Mouse (Mus musculus) liver, adult (tissue): ENCODE measurements at regions not wholly inside any gene's neighbourhood (a gene's known extent, or its start where the extent isn't known, plus 50 kb on each side); places are given as distances from the start of the nearest gene placed in this dataset.

Experiments used
- GATA4 ChIP-seq: IDR thresholded peaks from 2 replicates; pipeline ENCODE4 v1.6.1; 2014; ENCODE audit warnings: mild to moderate bottlenecking, low read length; ENCODE audit not compliant: insufficient replicate concordance

DNA sequence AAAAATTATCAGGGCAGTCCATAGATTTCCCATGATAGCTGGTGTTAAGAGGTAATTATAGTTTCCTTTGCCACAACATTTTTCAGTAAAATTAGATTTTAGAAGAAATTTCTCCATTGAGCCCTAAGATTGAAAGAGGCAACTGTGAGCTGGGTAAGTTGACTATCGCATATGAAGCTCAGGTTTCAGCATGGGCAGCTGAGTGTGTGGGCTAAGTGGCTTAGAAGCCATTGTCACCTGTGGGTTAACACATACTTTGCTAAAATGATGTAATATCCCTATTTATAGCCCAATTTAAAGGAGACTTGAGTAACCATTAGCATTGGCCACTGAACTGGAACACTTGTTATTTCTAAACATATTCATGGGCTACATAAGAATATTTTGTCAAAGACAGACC is 267.6 kb upstream of the Far2 start:
- no peak for TF ChIP-seq GATA4

DNA sequence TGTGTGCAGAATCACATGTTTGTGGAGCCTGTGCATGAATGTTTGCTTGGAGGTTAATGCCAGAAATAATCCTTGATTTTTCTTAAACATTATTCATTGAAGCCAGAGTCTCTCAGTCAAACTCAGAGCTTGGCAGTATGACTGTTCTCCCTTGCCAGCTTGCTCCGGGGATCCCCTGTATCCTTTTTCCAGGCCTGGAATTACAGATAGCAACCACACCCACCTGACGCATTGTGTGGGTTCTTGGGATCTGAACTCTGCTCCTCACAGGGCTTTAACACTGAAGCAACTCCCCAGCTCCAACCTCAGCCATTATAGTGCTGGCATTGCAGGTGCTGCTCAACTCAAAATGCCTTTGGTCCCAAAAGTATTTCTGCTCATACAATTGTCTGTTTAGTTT is 262.8 kb upstream of the Far2 start:
- TF ChIP-seq GATA4, result no peak

DNA sequence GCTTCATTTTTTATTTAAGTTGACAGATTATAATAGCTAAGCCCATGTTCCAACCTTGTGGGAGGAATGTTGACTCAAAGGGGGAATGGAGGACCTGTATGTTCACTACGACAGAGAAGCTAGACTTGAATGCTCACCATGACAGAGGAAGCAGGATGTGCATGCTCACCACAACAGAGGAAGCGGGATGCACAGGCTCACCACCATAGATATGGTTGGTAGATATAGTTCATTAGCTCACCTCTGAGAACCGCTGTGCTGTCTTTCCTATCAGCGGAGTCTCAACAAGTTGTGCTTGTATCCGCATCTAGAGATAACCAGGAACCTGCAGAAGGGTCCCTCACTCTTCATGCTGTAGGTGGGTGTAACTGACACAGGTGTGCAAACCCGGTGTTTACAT is 262.2 kb upstream of the Far2 start:
- no peak for TF ChIP-seq GATA4

DNA sequence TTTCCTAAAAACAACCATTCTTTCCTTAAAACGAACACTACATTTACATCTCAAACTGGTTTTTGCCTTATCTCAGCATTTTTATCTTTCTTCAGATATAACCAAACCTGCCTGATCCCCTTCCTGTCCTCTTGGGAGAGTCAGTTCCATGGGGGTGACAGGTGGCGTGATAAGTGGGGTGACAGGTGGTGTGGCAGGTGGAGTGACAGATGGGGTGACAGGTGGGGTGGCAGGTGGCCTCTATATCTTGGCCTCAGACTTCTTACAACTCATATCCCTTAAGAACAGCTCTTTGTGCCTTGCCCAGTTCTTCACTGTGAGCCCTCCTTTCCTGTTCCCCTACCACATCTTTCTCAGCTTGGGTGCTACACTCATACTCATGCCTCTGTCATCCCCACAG is 259.0 kb upstream of the Far2 start:
- TF ChIP-seq GATA4, result no peak

DNA sequence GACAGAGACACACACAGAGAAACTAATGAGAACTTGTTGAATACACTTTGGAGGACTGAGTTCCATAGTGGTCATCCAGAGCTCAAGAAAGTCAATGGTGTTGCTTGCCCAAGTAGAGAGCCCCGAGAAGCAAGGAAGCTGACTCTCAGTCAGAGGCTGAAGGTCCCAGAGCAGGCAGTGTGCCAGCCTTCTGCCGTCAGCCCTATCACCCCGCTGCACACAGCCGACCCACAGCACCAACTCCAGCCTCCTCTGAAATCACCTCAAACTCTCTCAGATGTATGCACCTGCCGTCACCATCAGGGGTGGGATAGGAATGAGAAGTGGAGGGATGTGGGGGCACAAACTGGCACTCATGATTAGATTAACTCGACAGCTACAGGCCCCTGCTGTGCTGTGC is 257.9 kb upstream of the Far2 start:
- no peak for TF ChIP-seq GATA4

DNA sequence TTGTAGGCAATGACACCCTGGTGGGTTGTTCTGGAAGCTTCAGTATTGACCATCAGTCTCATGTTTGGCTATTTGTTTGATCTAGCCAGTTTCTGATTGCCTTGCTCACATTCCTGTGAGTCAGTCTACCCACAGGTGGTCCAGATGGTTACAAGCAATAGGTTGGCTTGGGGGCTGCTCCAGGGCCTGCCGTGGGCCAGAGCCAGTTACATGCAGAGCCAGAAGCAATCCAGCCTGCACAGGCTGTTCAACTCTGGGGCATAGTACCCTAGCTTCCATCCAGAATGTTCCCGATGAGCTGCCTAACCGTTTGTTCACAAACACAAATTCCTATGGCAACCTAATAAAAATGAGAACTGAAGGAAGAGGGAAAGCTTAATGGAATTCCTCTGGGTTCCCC is 253.2 kb upstream of the Far2 start:
- no peak for TF ChIP-seq GATA4

DNA sequence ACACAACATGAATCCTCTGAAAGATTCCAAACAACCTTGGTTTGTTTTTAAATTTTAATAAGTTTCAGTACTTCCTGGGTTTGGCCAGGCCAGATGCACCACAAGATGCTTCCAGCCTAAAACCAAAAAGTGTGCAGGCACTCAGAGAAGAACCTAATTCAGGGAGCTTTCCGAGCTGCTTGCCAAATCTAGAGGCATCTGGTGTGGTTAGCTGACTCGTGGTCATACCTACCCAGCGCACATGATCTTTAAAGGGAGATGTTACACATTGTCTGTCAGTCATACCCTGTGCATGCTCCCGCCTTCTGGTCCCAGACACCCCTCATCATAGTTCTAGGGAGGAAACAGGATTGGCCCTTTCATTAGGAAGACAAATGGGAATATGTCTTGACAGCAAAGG is 252.7 kb upstream of the Far2 start:
- no peak for TF ChIP-seq GATA4

DNA sequence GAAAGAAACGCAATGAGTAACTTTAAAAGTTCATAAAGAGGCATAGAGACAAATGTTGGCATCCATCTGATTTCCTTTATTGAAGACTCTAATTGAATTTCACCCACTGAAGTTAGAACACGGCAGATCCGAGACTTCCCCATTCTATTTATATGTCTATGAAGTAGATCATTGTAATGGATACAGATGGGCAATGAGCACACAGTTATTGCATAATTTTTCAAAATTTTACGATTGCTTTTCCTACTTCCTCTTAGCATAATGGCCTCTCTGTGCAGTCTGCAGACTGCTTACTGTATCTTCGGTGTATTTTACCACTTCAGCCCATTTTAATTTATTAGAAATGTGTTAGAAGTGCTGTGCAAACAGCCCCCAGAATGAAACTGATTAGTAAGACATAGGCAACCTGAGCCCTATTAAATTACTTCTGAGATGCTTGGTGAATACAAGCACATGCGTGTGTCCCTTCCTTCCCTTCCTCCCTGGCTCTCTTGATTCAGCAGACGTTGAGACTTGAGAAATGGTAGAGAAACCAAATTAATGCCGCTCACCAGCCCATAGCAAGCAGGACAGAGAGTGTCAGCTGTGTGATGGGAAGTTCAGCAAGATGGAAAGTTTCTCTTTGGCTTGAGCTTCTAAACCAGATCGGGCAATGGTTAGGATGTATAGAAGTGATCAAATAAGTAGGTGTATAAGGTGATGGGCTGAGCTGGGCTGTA is 247.9 kb upstream of the Far2 start:
- no peak for TF ChIP-seq GATA4

DNA sequence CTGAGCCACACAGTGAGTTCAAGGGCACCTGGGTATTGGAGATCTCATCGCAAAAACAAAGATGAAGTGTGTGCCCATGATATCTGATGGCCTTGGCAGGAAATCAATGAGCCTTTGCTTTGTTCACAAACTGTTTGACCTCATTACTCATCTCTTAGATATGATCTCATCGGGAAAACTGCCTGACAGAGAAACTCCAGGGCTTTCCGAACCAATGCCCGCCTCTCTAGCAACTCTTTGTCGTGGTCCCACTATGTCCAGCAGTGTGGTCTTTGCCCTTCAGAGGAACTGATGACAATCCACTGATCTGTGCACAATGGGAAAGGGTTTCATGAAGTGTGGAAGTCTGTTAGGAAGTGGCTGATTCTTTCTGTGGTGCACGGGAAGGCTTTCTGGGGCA is 247.2 kb upstream of the Far2 start:
- TF ChIP-seq GATA4, result no peak

DNA sequence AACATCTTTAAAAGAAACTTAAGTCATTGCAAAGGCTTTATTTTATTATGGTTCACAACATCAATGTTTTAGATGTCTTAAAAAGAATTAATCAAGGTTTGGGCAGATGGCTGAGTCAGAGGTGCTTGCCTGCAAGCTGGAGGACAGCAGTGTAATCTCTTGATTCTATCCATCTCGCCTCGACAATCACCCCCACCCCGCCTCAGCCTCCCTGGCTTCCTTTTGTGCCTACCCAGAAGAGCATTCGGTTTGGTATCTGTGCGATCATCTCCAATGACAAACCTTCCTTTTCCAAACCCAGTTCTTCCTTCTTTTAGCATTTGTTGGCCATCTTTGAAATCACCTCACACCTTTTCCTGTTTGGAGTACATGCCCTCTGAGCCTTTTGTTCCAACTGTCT is 246.2 kb upstream of the Far2 start:
- TF ChIP-seq GATA4, result no peak

DNA sequence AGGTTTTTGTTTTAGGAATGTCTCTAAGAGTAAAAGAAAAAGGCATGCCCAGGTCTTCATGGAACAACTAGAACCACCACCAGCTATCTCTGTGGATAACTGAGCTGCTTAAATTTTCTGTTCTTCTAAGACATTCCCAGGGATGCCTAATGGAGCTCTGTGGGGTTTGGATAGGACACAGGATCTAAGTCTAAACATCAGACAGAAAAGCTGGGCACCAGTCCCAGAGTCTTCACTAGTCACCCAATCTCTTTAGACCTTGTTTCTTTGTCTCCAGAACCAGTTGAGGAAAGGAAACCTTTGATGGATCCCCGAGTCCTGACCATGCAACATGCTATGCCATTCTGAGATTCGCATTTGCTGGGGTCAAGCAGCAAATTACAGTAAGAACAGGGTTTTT is 243.2 kb upstream of the Far2 start:
- TF ChIP-seq GATA4, result no peak

DNA sequence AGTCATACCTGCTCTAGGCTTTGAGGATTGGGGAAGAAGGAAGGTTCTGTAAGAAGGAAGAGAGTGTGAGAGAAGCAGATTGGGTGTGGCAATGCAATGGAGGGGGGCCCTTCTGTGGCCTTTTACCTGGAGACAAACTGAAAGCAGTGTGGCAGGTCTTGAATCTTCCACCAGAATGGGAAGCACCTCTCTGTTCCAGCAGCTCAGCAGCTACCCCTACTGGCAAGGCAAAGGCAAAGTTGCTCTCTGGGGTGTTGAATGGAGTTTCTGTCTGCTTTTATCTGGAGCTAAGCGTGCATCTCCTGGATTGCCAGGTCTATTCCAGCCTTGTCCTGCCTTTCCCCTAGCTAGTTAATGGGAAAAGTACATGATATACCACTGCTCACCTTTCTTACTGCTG is 236.3 kb upstream of the Far2 start:
- TF ChIP-seq GATA4, result no peak

DNA sequence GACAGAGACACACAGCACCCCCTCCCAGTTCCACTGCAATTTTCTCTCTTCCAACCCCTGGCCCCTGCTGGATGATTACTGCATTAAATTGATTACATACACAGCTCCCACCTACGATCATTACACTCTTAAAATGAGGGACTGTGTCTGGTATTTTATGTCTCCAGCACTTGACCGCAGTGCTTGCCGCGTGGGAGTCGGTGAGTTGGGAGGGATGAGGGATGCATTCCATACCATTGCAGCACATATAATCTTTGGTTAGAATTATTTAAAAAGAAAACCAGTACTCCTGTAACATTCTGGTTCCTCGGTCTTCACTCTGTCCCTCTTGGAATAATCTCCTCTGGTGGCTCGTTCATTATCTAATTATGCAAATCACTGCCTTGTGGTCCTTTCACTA is 230.2 kb upstream of the Far2 start:
- TF ChIP-seq GATA4, result no peak

DNA sequence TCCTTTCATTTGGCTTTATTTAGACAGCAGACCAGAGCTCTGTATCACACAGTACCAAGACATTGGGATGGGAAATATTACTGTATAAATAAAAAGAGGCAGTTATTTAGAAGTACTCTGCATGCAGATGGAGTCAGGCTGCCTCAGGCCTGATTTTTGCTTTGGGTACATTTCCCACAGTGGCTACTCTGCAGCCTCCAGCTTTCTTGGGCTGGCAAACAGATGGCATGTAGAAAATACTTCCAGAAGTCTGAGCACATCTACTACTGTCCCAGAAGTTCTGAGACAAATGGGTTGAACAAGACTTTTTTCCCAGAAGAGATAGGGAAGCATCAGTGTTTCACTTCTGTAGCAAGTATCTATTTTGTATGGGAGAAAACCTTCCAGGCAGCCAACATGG is 229.8 kb upstream of the Far2 start:
- TF ChIP-seq GATA4, result no peak

DNA sequence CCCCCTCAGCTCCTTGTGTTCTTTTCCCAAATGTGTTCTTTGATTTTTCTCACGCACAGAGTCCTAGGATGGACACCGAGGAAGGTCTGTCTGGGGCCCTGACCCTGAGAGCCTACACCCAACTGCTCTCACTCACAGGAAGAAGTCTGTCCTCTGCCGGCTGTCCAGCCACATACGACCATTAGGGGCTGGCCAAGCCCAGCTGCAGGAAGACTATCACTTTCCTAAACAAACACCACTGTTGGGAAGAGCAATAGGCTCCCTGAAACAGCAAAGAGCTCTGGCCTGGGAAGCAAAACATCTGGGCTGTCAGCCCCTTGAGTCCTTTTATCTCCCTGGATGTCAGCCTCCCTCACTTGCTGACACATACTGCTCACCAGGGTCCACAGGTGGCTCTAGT is 224.8 kb upstream of the Far2 start:
- no peak for TF ChIP-seq GATA4

DNA sequence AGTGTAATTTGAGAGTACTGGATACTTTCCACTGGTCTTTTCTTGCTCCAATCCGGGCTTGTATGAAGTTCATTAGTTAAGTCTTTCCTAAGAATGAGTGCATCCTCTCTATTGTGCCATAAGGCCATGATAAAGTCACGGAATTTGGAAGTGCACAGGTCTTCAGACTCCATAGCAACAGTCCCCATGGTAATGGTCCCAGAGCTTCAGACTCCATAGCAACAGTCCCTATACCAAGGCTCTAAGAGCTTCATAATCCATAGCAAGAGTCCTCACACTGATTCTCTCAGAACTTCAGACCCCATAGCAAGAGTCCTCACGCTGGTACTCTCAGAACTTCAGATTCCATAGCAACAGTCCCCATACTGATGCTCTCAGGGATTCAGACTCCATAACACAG is 214.5 kb upstream of the Far2 start:
- TF ChIP-seq GATA4, result no peak

DNA sequence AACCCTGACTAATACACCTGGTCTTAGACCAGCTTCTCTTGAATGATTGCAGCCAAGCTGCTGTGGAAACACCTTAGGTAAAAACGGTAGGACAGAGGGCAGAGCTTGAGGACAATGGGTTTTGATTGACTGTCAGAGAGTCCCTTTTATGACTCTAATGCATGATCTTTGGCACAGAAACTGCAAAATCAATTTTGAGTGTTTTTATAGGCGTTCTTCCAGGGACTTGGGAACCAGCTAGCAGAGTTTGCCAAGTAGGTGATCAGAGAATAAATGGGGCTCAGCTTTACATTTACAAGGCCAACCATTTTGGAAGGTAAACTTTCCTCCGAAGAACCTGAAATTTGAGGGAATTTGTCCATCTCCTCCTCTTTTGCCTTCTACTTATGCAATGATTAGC is 213.6 kb upstream of the Far2 start:
- TF ChIP-seq GATA4, result no peak
